Mouse (Mus musculus): ENCODE results near the gene Btbd11. TPM values are rescaled to one million over a fixed set of nuclear protein-coding genes. Genes with fewer than 3 reads are reported as not detected.
A peak's percentile ranks its signal among the peaks of the same experiment; 100 is the strongest.

Gene Btbd11
- polyA plus RNA-seq, 1 experiment from 2014 or later = 1.9 TPM

DNA sequence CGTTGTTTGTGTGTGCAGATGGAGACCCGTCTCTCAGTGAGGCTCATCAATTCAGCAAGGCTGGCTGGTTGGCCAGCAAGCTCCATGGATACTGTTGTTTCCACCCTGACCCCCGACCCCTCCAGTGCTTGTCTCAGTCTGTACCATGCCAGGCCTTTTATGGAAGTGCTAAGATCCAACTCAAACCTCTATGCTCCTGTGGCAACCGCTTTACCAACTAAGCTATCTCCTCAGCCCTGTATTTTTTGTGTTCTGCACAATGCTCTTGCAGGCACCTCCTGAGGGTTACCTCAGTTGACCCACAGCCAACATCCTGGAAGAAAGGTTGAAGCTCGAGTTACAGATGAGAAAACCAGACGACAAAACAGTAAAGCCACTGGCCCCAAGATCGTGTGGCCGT lies 230.5 kb downstream of the Btbd11 start:
- 60% methylated on average over 8 of the region's 8 CpGs for WGBS
- no peaks in the 10 kb centered on the region for H3K4me1 ChIP-seq (replicated peaks; ENCODE audit: control insufficient read depth, insufficient read depth)
- H3K36me3 ChIP-seq (ENCODE audit: control insufficient read depth, insufficient read depth, low read length) = no peaks in the 10 kb centered on the region
- ATAC-seq (ENCODE audit: low FRiP score, low TSS enrichment) = no peak
- H3K9me3 ChIP-seq (ENCODE audit: control insufficient read depth, low read length) = no peaks in the 10 kb centered on the region
- H3K27ac ChIP-seq (replicated peaks) = no peak overlapping the region
- no peak overlapping the region for H3K4me2 ChIP-seq (replicated peaks; ENCODE audit: low read depth)
- no peak for DNase-seq (ENCODE audit: low spot score)
- no peaks in the 10 kb centered on the region for H3K27me3 ChIP-seq (ENCODE audit: control insufficient read depth, insufficient read depth, low read length)
- TF ChIP-seq CTCF (IDR thresholded peaks at IDR 0.05; ENCODE audit: low read depth) = no peak
- TF ChIP-seq EP300 (optimal IDR thresholded peaks at IDR 0.05) = no peak
- H3K4me3 ChIP-seq (ENCODE audit: low read depth, low read length) = no peak overlapping the region
- H3K9ac ChIP-seq (ENCODE audit: low read length) = no peak overlapping the region

DNA sequence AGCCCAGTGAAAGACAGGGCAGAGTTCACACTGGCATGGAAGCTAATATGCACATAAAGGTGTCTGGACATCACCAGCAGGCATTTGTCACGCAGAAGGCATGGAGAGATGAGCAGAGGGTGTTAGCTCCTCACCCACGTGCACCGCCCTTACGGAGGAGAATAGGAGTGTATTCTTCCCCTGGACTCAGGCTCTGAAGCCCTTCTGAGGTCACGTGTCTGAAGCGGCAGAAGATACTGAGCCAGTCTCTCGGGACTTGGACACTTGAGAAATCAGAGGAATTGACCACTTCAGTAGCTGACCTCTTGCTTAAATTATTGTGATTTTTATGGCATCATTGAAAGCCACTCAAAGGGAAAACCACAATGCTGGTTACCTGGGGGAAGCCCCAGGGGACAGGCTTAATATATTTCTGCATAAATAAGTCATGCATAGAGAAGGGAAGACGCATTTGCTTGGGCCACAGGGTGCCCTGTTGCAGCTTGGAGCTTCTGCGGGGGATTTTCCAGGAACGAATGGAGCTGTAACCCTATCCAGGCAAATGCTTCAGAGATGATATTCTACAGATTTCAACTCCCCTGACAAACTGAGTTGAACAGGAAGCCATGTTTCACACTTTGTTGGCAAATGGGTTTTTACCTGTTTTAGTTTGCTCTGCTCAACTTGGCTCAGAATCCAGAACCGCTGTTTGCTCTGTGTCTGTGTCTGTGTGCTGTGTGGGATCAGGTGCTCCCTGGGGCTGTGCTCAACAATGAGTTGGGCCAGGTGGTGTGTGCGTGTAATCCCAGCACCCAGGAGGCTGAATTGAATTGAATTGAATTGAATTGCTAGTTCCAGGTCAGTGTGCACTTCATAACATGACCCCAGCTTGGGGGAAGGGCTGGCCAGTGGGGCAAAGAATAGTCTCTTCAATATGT lies 231.1 kb downstream of the Btbd11 start:
- no peak for ATAC-seq (ENCODE audit: low FRiP score, low TSS enrichment)
- no peaks in the 10 kb centered on the region for H3K36me3 ChIP-seq (ENCODE audit: control insufficient read depth, insufficient read depth, low read length)
- H3K4me3 ChIP-seq (ENCODE audit: low read depth, low read length) = no peak overlapping the region
- no peak overlapping the region for H3K9ac ChIP-seq (ENCODE audit: low read length)
- no peak overlapping the region for H3K27ac ChIP-seq (replicated peaks)
- H3K9me3 ChIP-seq (ENCODE audit: control insufficient read depth, low read length) = no peaks in the 10 kb centered on the region
- no peak for DNase-seq (ENCODE audit: low spot score)
- WGBS = 60% methylated on average over 12 of the region's 12 CpGs
- H3K4me2 ChIP-seq (replicated peaks; ENCODE audit: low read depth) = no peak overlapping the region
- TF ChIP-seq EP300 (optimal IDR thresholded peaks at IDR 0.05) = no peak
- no peak for TF ChIP-seq CTCF (IDR thresholded peaks at IDR 0.05; ENCODE audit: low read depth)
- H3K4me1 ChIP-seq (replicated peaks; ENCODE audit: control insufficient read depth, insufficient read depth) = no peaks in the 10 kb centered on the region
- no peaks in the 10 kb centered on the region for H3K27me3 ChIP-seq (ENCODE audit: control insufficient read depth, insufficient read depth, low read length)

GRCm38 (mm10) chr10:85621067-85621466 lies 234.5 kb downstream of the Btbd11 start:
- H3K36me3 ChIP-seq (ENCODE audit: control insufficient read depth, insufficient read depth, low read length) = no peaks in the 10 kb centered on the region
- no peak overlapping the region for H3K4me3 ChIP-seq (ENCODE audit: low read depth, low read length)
- DNase-seq (ENCODE audit: low spot score) = no peak
- 59% methylated on average over 6 of the region's 6 CpGs for WGBS
- no peak overlapping the region for H3K27ac ChIP-seq (replicated peaks)
- H3K4me2 ChIP-seq (replicated peaks; ENCODE audit: low read depth) = no peak overlapping the region
- no peaks in the 10 kb centered on the region for H3K27me3 ChIP-seq (ENCODE audit: control insufficient read depth, insufficient read depth, low read length)
- no peak for TF ChIP-seq EP300 (optimal IDR thresholded peaks at IDR 0.05)
- TF ChIP-seq CTCF (IDR thresholded peaks at IDR 0.05; ENCODE audit: low read depth) = no peak
- no peak overlapping the region for H3K9ac ChIP-seq (ENCODE audit: low read length)
- 0 out of 2 replicates have a peak, but pooled peaks have one; percentile 24 for ATAC-seq (ENCODE audit: low FRiP score, low TSS enrichment)
- H3K9me3 ChIP-seq (ENCODE audit: control insufficient read depth, low read length) = no peaks in the 10 kb centered on the region
- H3K4me1 ChIP-seq (replicated peaks; ENCODE audit: control insufficient read depth, insufficient read depth) = no peaks in the 10 kb centered on the region

- no peaks in the 10 kb centered on the region for H3K36me3 ChIP-seq (ENCODE audit: control insufficient read depth, insufficient read depth, low read length)
- H3K4me1 ChIP-seq (replicated peaks; ENCODE audit: control insufficient read depth, insufficient read depth) = no peaks in the 10 kb centered on the region
- H3K4me2 ChIP-seq (replicated peaks; ENCODE audit: low read depth) = peak overlapping the region; percentile 66
- no peak overlapping the region for H3K27ac ChIP-seq (replicated peaks)
- ATAC-seq (ENCODE audit: low FRiP score, low TSS enrichment) (peak; percentile 57; the same call in 1 of the 2 replicates), DNase-seq (ENCODE audit: low spot score) (peak; percentile 44)
- peak; percentile 82 for TF ChIP-seq CTCF (IDR thresholded peaks at IDR 0.05; ENCODE audit: low read depth)
- no peak for TF ChIP-seq EP300 (optimal IDR thresholded peaks at IDR 0.05)
- WGBS = 2% methylated on average over 31 of the region's 31 CpGs
- H3K9me3 ChIP-seq (ENCODE audit: control insufficient read depth, low read length) = no peaks in the 10 kb centered on the region
- H3K9ac ChIP-seq (ENCODE audit: low read length) = no peak overlapping the region
- no peaks in the 10 kb centered on the region for H3K27me3 ChIP-seq (ENCODE audit: control insufficient read depth, insufficient read depth, low read length)
- H3K4me3 ChIP-seq (ENCODE audit: low read depth, low read length) = peak overlapping the region; percentile 36
Measured at GRCm38 (mm10) chr10:85624504-85625169, 238.0 kb downstream of the Btbd11 start.

DNA sequence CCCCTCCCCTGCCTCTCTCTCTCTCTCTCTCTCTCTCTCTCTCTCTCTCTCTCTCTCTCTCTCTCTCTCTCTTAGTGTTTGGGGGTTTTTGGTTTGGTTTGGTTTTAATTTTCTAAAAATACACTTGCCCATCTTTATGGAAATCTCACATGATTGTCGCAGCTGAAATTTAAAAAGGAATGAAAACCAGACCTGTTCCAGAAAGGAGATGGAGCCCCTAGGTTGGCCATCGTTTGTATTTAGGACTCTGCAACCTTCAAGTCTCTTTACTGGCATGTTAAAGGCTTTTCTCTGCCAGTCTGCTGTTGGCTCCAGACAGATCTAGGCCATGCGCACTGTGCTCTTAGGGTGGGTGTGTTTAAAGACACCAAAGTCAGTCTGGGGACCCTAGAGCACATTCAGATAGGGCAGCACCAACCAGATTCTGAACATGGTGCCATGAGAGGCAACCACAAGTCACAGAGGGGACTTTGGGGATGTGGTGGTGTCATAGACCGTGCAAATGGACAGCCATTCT lies 238.6 kb downstream of the Btbd11 start:
- TF ChIP-seq CTCF (IDR thresholded peaks at IDR 0.05; ENCODE audit: low read depth) (no peak), EP300 (optimal IDR thresholded peaks at IDR 0.05) (no peak)
- H3K4me2 ChIP-seq (replicated peaks; ENCODE audit: low read depth) = peak overlapping the region; percentile 66
- H3K36me3 ChIP-seq (ENCODE audit: control insufficient read depth, insufficient read depth, low read length) = no peaks in the 10 kb centered on the region
- no peaks in the 10 kb centered on the region for H3K27me3 ChIP-seq (ENCODE audit: control insufficient read depth, insufficient read depth, low read length)
- DNase-seq (ENCODE audit: low spot score) (no peak), ATAC-seq (ENCODE audit: low FRiP score, low TSS enrichment) (no peak)
- peak overlapping the region; percentile 36 for H3K4me3 ChIP-seq (ENCODE audit: low read depth, low read length)
- H3K9me3 ChIP-seq (ENCODE audit: control insufficient read depth, low read length) = no peaks in the 10 kb centered on the region
- no peak overlapping the region for H3K27ac ChIP-seq (replicated peaks)
- H3K9ac ChIP-seq (ENCODE audit: low read length) = no peak overlapping the region
- no peaks in the 10 kb centered on the region for H3K4me1 ChIP-seq (replicated peaks; ENCODE audit: control insufficient read depth, insufficient read depth)
- 56% methylated on average over 4 of the region's 4 CpGs for WGBS
